Mouse (Mus musculus) MEL (cell line): ENCODE measurements at regions not wholly inside any gene's neighbourhood (a gene's known extent, or its start where the extent isn't known, plus 50 kb on each side); places are given as distances from the start of the nearest gene placed in this dataset.

Experiments used
- CHD1 ChIP-seq: IDR thresholded peaks from 2 replicates; pipeline ENCODE4 v1.6.1; 2012; ENCODE audit warnings: low read depth, mild to moderate bottlenecking, inconsistent platforms, low read length, improper control_type of control experiment
- CTCF ChIP-seq, 3 experiments: IDR thresholded peaks in 2 of 3; conservative IDR thresholded peaks in 1 of 3; 2 replicates each; pipeline ENCODE4 v1.5.1; 2011 to 2012; ENCODE audit warnings: low read length in 3 of 3, low read depth in 2 of 3, mild to moderate bottlenecking in 2 of 3, improper control_type of control experiment in 1 of 3, inconsistent platforms in 1 of 3, mixed read lengths in 1 of 3, moderate library complexity in 1 of 3; ENCODE audit not compliant: control insufficient read depth in 1 of 3, insufficient read depth in 1 of 3, poor library complexity in 1 of 3, severe bottlenecking in 1 of 3
- E2F4 ChIP-seq: IDR thresholded peaks from 2 replicates; pipeline ENCODE4 v1.6.1; 2011; ENCODE audit warnings: low read depth, low read length, improper control_type of control experiment, borderline replicate concordance
- EP300 ChIP-seq, 2 experiments: IDR thresholded peaks; 2 replicates each; pipeline ENCODE4 v1.6.1; 2011; ENCODE audit warnings: improper control_type of control experiment in 2 of 2, low read length in 2 of 2, low read depth in 1 of 2, mild to moderate bottlenecking in 1 of 2
- HCFC1 ChIP-seq: IDR thresholded peaks from 2 replicates; pipeline ENCODE4 v1.6.1; 2012; ENCODE audit warnings: low read depth, mild to moderate bottlenecking, inconsistent platforms, low read length, improper control_type of control experiment, moderate library complexity
- MEF2A ChIP-seq: IDR thresholded peaks from 2 replicates; pipeline ENCODE4 v1.6.1; 2014; ENCODE audit warnings: low read depth, mild to moderate bottlenecking, inconsistent platforms, low read length, improper control_type of control experiment; ENCODE audit not compliant: poor library complexity, insufficient replicate concordance, severe bottlenecking; ENCODE audit errors: extremely low read depth
- POLR2A ChIP-seq, 2 experiments: IDR thresholded peaks; 2 replicates each; pipeline ENCODE4 v1.6.1; 2011 to 2012; ENCODE audit warnings: low read length in 2 of 2, mild to moderate bottlenecking in 2 of 2, control low read depth in 1 of 2, improper control_type of control experiment in 1 of 2, low read depth in 1 of 2, moderate library complexity in 1 of 2; ENCODE audit not compliant: control insufficient read depth in 1 of 2, insufficient read depth in 1 of 2, poor library complexity in 1 of 2
- POLR2AphosphoS2 ChIP-seq: IDR thresholded peaks from 2 replicates; pipeline ENCODE4 v1.6.1; 2011; ENCODE audit warnings: low read length, improper control_type of control experiment
- POLR2AphosphoS5 ChIP-seq: IDR thresholded peaks from 2 replicates; pipeline ENCODE4 v1.6.1; 2012; ENCODE audit warnings: low read depth, borderline replicate concordance, mild to moderate bottlenecking, inconsistent platforms, low read length, moderate library complexity, mixed read lengths
- TCF12 ChIP-seq: IDR thresholded peaks from 2 replicates; pipeline ENCODE4 v1.6.1; 2014; ENCODE audit warnings: low read depth, mild to moderate bottlenecking, inconsistent platforms, low read length, improper control_type of control experiment, moderate library complexity
- USF1 ChIP-seq: IDR thresholded peaks from 2 replicates; pipeline ENCODE4 v1.6.1; 2014; ENCODE audit warnings: low read depth, mild to moderate bottlenecking, inconsistent platforms, low read length, improper control_type of control experiment, moderate library complexity
- ZMIZ1 ChIP-seq: IDR thresholded peaks from 2 replicates; pipeline ENCODE4 v1.6.1; 2012; ENCODE audit warnings: low read depth, mild to moderate bottlenecking, inconsistent platforms, low read length, improper control_type of control experiment, moderate library complexity

- TF ChIP-seq CTCF (IDR thresholded peaks at IDR 0.05 in 2 of 3, conservative IDR thresholded peaks at IDR 0.05 in 1 of 3; ENCODE audit: control insufficient read depth in 1 of 3, insufficient read depth in 1 of 3, low read depth in 2 of 3, low read length in 3 of 3, poor library complexity in 1 of 3, severe bottlenecking in 1 of 3), result no peak
- TF ChIP-seq MEF2A, result no peak
- no peak for TF ChIP-seq USF1
- no peak for TF ChIP-seq ZMIZ1
- no peak for TF ChIP-seq TCF12
- TF ChIP-seq CHD1, result no peak
- no peak for TF ChIP-seq POLR2AphosphoS2
- TF ChIP-seq EP300 (IDR thresholded peaks at IDR 0.05; ENCODE audit: low read depth in 1 of 2, low read length in 2 of 2), result no peak
- no peak for TF ChIP-seq E2F4
- TF ChIP-seq POLR2AphosphoS5, result no peak
- no peak for TF ChIP-seq HCFC1
- TF ChIP-seq POLR2A (IDR thresholded peaks at IDR 0.05; ENCODE audit: control insufficient read depth in 1 of 2, insufficient read depth in 1 of 2, low read depth in 1 of 2, low read length in 2 of 2, poor library complexity in 1 of 2), result no peak
These were observed 147.2 kb downstream of the Dact1 start for GRCm38 (mm10) chr12:71456900-71457299.
